Mouse (Mus musculus): ENCODE measurements around the gene Lrp8. TPM values are rescaled to one million over a fixed set of nuclear protein-coding genes. Genes with fewer than 3 reads are reported as not detected.

Lrp8 gene
- under 1 TPM; 0.25 to 0.51 TPM for total RNA-seq (2021)
- long read RNA-seq, experiment 1 = 0 reads
- long read RNA-seq, experiment 2 = 0 reads

DNA sequence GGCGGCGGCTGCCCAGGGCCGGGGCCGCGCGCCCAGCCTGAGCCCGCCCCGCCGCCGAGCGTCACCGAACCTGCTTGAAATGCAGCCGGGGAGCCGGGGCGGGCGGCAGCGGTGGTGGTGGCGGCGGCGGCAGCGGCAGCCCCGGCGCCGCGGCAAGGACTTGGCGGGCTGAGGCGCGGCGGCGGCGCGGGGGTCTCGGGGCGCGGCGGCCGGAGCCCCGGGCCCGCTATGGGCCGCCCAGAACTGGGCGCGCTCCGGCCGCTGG, at the start of gene Lrp8:
Lrp8 (plus strand) TSS at position 77 of the 265 bp plus-strand sequence.
- intact Hi-C loops (cut with DNase I; ENCODE audit: low total_unique reads) = no loop called here
- no peak for DNase-seq

DNA sequence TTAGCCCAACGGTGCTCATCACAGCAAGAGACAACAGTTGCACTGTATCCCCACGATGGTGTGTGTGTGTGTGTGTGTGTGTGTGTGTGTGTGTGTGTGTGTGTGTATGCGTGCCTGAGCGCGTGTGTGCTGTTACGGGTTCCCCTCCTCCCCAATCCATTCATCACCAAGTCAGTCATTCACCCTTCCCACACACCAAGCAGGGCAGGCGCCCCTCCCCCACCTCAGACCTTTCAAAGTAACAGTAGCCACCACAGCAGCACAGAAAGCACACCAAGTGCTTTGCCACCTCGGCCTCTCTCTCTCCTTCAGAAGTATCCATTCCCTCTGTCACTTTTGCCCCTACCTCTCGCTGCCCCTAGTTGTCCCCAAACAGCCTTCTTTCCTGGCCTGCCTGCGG, 45.8 kb upstream of the Lrp8 start:
- DNase-seq = no peak
- intact Hi-C loops (cut with DNase I; ENCODE audit: low total_unique reads) = no loop called here

DNA sequence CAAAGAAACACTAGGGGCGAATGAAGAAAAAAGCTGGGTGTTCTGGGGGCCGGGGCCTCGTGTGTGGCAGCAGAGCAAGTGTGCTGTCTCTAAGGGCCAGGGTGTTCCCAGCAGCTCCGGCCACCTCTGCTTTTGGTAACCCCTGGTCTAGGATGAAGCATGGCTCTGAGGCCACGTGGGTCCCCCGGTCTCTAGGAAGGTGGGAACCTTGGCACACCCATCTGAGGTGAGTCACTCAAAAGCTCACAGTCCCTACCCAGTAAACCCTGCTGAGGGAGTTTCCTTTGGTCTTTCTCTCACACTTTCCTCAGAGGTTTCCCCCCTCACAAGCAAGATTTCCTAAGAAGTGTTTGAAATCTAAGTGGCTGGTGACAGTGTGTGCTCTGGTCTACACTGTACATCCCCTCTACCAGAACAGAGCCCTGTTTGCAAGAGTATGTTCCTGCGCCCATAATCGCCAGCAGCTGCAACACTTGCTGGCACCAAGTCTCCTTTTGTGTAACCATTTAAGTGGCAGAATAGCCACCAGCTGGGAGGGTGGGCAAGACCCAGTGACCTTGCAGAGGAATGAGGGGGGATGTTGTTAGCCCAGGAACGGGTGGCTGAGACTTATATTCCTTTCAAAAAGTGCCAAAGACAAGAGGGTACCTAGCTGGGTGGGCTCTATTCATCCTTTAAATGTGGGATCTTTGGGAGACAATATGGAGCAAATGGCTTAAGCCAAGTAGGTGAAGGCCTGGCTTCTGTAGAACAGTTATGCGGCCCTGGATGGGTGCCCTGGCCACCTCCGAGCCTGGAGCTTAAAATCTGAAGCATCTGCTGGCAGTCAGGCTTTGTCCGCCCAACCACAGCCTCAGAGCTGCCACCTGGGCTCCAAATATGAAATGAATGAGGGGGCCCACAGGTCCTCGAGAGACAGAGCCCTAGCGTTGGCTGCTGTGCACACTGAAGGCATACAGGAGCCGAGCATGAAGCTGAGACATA, 44.3 kb upstream of the Lrp8 start:
- no peak for DNase-seq
- intact Hi-C loops (cut with DNase I; ENCODE audit: low total_unique reads) = no loop called here

DNA sequence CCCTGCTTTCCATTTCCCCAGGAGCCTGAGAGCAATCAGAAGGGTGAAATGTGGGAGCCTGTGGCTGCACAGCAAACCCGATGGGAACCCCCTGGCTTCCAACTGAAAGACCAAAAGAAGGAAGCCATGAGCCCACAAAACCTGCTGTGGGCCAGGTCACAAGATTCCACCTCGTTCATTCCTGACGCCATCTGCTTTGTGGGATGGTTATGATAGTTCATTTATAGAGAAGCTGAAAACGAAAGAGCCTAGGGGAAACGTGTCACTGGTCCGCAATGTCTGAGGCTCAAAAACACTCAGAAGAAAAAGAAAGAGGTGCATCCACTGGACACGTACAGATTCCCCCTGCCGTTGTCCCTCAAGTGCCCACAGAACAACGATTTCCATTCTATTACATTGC, 43.1 kb upstream of the Lrp8 start:
- intact Hi-C loops (cut with DNase I; ENCODE audit: low total_unique reads) = no loop called here
- DNase-seq = no peak

DNA sequence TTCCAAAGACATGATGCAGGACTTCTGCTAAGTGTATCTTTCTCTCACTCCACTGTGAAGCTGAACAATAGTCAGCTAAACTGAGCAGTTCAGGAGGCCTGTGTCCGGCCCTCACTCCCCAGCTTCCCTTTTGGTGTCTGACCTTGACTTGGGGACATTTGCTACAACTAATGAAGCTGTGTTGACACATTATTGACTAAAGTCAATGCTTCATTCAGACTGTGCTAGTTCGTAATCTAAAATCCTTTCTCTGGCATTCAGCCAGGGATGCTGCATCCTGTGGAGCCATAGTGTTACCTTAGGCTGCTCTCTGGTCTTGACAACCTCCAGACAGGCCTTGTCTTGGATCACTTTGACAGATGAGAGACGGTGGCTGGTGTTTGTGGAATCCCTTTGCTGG, 39.1 kb upstream of the Lrp8 start:
- no peak for DNase-seq
- intact Hi-C loops (cut with DNase I; ENCODE audit: low total_unique reads) = no loop called here

DNA sequence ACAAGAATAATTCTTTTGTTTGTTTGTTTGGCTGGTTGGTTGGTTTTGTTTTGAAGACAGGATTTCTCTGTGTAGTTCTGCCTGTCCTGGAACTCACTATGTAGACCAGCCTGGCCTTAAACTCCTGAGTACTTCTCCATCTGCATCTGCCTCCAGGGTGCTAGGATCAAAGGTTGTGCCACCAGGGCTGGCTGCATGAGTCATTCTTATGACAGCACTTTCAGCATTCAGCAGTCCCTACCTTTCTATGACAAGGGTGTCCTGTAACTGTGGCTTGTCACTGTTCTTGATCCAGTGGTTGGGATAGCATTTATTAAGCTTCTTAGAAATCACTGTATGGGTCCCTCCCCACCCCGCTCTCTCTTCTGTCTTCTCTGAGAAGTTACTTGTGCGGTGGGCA, 38.5 kb upstream of the Lrp8 start:
- no peak for DNase-seq
- intact Hi-C loops (cut with DNase I; ENCODE audit: low total_unique reads) = no loop called here

DNA sequence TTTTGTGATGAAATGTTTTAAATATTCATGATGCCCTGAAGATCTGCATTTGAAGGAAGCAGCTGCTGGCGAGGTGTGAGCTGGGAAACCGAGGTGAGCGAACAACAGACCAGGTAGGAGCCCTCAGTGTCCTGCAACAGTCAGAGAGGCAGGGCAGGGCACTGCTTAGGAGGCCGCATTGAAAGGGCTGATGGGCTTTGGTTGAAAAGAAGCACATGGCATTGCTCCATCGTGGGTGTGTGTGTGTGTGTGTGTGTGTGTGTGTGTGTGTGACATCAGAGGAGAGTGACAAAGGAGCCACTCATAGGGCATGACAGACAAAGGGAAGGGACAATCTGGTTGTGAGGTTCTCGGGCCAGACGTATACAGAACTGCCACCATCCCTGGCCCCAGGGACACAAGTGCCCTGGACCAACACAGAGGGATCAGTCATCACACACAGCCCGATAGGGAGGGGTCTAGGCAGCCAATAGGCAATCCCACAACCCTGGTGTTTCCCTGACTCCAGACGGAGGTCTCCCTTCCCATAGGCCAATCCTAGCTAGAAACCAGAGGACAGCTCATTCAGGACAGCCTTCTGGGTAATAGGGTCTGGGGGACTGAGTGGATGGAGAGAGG, 36.8 kb upstream of the Lrp8 start:
- no peak for DNase-seq

DNA sequence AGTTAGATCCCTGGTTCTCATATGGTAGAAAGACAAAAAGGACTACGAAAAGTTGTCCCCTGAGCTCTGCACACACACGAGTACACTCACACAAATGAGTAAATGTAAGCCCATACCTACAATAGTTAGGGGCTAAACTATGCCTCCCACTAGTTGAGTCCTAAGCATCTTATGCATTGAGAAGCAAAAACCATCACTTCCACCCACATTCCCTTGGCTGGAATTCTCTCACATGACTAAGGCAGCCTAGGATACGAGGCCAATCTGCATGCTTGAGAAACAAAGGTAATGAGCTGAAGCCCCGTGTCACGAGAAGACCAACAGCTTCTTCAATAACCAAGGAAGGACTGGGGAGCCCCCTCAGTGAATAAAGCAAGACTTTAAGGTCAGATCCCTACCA, 35.9 kb upstream of the Lrp8 start:
- intact Hi-C loops (cut with DNase I; ENCODE audit: low total_unique reads) = no loop called here
- no peak for DNase-seq

More for the DNA sequence above, 36.8 kb upstream of the Lrp8 start:
- intact Hi-C loops (cut with DNase I; ENCODE audit: low total_unique reads) = no loop called here

DNA sequence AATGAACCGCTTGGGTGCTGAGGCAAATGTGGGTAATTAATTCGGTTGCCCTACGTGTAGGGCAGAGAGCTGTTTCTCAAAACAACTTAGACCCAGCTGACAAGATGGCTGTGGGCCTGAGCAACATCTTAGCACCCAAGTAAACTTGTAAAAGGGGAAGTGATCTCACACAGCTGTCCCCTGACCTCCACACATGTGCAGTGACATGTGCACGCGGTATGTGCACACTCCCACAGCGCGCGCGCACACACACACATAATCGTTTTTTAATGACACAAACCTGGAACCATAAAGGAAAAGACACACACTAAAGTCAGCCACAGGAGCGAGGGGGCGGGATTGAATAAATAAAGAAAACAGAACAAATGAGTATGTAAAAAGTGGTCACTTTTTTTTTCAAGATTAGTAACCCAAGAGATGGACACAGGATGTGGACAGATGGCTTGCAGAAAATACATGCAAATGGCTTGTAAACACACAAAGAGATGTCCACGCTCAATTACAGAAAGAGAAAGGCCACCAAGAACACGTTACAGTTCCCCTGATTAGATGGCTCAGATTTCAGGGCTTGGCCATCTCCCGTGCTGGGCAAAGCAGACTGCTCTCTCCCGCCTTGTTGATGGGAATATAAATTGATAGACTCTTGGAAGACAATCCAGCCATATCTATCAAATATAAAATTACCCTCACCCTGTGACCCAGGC, 29.8 kb upstream of the Lrp8 start:
- intact Hi-C loops (cut with DNase I; ENCODE audit: low total_unique reads) = no loop called here
- no peak for DNase-seq

DNA sequence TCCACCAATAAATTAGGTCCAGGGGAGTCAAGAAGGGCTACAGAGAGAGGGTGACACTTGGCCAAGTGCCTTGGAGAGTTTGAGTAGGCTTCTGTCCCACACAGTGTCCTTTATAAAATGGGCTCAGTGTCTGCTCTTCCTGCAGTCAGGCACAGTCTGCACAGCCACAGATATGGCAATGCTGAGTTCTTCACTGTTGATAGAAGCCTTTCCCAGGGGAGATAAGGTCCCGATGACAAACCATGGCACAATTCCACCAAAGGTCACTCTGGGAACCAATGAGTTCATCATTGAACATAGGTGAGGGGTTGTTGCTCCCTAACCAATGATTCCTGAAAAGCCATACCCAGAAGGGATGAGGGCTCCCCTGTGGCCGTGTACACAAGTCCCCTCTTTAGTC, 27.2 kb upstream of the Lrp8 start:
- intact Hi-C loops (cut with DNase I; ENCODE audit: low total_unique reads) = no loop called here
- no peak for DNase-seq

DNA sequence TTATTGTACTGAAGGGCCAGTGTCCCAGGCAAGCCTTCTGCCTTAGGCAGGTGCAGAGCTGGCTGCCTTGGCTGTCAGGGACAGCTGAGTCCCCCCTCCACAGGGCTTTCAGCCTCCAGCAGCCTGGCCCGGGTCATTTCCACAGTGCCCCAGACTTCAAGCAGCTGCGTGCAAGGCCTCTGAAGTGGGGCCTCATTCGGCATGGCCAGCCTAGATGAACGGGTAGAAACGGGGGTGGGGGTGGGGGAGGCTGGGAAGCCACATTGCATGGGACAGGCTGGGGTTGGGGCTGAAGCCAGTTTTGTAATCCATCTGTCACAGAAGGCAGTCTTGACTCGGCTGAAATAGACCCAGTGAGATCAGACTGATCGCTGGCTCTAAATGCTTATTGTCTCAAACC, 26.4 kb upstream of the Lrp8 start:
- intact Hi-C loops (cut with DNase I; ENCODE audit: low total_unique reads) = no loop called here
- peak; percentile 29 for DNase-seq

DNA sequence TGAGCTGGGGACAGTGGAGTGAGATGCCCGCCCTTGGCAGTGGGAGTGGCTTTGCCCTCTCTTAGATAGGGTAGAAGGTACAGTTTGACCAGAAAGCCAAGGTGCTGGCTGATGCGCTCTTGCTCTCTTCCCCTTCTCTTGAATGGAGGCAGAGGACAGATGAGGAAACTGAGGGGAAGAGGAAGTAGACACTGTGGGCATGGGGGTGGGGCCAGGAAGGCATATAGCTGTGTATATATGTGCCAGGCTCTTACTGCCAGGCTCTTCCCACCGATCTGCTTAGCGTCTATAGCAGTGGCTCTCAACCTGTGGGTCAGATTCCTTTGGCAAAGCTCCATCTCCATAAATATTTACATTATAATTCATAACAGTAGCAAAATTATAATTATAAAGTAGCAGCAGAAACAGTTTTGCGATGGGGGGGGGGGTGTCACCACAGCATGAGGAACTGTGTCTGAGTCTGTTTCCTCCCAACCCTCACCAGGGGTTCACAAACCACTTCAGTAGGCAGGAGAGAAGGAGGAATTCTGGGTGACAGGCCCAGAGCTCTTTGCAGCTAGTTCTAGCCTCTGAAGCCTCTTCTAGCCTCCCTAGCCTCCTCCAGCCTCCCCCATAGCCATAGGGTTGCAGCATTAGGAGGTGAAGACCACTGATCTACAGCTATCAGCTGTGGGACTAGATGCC, 24.9 kb upstream of the Lrp8 start:
- DNase-seq = no peak
- intact Hi-C loops (cut with DNase I; ENCODE audit: low total_unique reads) = no loop called here

DNA sequence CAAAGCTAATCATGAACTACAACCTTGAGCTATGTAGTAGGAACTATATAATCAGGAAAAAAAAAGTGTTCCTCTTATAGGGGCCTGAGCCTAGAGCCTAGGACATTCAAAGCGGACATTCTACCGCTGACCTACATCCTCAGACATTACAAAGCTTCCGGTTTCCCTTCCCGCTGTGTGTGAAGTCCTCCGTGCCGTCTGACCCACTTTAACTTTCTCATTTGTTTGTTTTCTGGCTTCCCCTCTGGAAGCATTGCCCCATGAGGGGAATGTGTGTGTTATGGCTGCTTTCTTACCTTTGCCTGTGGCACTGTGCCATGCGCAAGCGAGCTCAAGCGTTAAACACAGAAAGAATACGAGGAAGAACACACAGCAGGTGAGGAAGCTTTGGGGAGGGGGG, 18.5 kb upstream of the Lrp8 start:
- no peak for DNase-seq
- intact Hi-C loops (cut with DNase I; ENCODE audit: low total_unique reads) = no loop called here

DNA sequence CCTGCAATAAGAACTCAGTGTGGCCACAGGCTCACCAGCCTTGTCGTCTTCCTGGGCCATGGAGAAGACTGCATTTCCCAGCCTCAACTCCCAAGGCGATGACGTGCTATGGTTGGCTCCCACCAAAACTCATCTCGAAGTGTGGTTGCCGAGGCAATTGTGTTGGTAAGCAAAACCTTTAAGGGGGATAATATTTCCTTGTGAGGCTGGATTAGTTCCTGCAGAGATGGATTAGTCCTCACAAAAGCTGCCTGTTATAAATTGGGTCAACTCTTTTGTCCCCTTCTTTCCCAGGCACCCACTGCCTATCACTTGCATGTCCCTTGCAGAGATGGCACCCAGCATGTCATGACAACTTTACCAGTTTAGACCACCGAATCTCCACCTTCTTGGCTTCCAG, 13.2 kb upstream of the Lrp8 start:
- intact Hi-C loops (cut with DNase I; ENCODE audit: low total_unique reads) = no loop called here
- no peak for DNase-seq

DNA sequence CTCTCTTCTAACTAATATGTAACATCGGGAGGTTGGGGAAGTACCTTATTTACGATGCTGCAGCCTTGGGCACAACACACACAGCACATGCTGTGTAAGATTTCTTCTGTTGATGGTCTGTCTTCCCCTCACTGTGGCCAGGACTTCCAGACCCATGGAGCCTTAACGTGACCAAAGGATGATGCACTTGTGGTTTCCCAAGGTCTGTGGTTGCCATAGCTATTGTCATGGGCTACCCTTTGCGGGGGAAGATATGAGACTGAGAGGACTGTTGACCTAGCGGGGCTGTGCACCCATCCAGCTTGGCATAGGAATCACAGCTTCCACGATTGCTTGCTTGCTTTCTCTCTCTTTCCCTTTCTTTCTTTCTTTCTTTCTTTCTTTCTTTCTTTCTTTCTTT, 1.3 kb upstream of the Lrp8 start:
- intact Hi-C loops (cut with DNase I; ENCODE audit: low total_unique reads) = no loop called here

DNA sequence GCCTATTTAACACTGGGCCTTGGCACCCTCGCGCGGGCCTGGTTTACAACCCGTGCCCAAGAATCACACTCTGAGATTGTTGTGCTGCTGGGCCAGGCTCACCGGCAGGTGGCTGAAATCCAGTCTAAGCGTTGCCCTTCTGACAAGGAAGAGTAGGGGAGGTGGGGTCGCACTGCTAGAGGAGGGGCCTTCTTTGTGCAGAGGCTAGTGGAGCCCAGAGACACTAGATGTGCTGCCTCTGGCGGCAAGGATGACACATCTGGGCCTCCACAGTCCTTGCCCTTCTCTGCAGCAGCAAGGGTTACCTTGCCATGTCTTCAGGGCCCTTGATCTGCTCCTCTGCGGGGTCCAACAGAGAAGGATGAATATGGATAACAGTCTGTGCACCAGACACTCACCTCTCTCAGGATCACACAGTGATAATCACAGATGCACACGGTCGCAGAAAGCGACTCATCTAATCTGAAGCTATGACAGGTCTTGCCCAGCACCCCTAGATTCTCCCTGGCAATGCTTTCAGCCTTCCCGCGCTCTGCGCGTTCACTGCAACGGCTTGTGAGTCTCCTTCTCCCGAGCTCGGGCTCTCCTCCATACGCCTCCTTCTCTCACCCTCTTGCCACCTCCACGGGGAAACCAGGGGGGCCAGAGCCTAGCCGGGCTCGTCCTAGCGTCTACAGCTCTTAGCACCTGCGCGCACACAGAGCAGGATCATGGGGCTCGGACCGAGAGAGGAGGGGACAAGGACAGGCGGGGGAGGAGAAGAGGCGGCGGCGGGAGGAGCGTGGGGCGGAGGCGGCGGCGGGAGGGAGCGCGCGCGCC, 486 bp upstream of the Lrp8 start:
- DNase-seq = peak; percentile 73
- intact Hi-C loops (cut with DNase I; ENCODE audit: low total_unique reads) = no loop called here

More for the DNA sequence above, 1.3 kb upstream of the Lrp8 start:
- no peak for DNase-seq

DNA sequence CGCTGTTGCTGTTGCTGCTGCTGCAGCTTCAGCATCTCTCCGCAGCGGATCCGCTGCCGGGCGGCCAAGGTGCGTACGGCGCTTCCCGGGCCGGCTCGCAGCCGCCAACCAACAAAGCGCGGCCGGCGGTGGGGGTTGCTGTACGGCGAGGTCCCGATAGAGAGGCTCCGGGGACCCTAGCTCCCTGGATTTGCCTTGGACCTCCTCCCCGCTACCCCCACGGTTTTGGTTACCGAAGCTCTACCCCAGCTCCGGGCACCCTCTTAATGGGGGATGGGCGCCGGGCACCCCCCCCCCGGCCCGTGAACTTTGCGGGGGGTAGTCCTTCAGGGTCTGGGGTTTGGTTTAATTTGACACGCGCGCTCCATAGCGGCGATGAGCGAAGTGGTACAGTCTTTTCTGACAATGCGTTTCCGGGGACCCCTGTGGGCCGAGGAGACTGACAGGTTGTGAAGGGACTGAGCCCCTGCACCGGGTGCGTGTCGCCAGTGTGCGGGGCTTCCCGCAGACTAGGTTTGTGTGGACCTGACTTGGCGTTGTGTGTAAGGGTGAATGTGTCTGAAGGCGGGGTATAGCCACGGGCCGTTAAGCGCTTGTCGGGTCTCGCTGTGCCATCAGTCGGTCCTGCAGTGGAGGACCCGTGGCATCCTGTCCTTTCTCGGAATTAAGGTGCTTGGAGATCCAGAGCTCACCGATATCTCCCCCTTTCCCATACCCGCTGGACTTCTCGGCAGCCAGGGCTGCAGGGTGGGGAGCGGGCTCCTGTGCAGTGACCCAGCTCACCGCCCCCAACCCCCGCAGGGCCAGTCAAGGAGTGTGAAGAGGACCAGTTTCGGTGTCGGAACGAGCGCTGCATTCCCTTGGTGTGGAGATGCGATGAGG, 630 bp downstream of the Lrp8 start:
- intact Hi-C loops (cut with DNase I; ENCODE audit: low total_unique reads) = no loop called here

DNA sequence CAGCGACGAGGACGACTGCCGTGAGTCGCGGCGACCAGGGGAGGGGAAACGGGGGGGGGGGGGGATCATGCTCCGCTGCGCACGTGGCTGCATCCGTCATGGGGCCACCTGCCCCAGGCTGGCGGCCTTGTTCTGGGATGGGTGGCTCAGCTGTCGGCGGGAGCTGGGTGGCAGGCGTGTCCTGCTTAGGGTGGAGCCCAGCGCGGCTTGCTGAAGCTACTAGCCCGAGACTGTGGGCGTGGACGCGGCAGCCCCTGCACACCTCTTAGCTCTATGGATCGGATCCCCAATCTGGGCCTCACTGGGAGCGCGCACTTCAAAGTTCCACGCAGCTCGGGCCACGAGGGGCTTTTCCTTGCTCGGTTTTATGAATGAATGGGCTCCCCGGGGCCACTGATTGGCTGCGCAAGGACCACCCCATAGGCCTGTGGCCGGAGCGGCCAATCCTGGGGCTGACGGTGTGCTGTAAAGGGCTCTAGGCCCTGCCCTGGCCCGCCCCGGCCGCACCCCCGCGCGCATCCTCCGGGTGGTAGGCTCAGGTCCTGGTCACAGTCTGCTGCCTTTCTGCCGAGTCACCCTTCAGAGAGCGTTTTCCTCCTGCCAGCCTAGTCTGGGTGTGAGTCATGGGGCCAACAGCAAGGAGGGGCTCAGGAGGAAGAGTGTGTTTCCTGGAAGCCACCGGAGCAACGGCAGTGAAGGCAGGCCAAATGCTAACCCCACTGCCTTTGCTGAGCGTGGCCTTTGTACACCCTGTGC, 1.5 kb downstream of the Lrp8 start:
- intact Hi-C loops (cut with DNase I; ENCODE audit: low total_unique reads) = no loop called here
- DNase-seq = peak; percentile 59

More for the DNA sequence above, 630 bp downstream of the Lrp8 start:
- DNase-seq = peak; percentile 19

All from gastrocnemius, postnatal 14 days (tissue).